Mouse (Mus musculus): ENCODE results near the gene Cd300ld3.
A peak's percentile ranks its signal among the peaks of the same experiment; 100 is the strongest.
"Not testable (repeated sequence)": the region's sequence is repeated elsewhere in the genome, so short reads cannot be mapped to it uniquely, and the experiment has no call there.

Cd300ld3 gene

GRCm38 (mm10) chr11:115052206-115052605 lies 4.0 kb upstream of the Cd300ld3 start:
- peak; percentile 24 to 43 for DNase-seq

- no peak for DNase-seq
Measured at GRCm38 (mm10) chr11:115049282-115049895, 1.2 kb upstream of the Cd300ld3 start.

GRCm38 (mm10) chr11:115037669-115038068 lies 10.5 kb downstream of the Cd300ld3 start, which contains the start of gene Cd300ld5:
Cd300ld5 (minus strand) TSS chr11:115037769.
- DNase-seq = not testable (repeated sequence)

- DNase-seq = not testable (repeated sequence)
Measured at GRCm38 (mm10) chr11:115026912-115027311, 21.3 kb downstream of the Cd300ld3 start, which contains the start of gene Cd300ld4. Cd300ld4 (minus strand) TSS chr11:115027012.

GRCm38 (mm10) chr11:115016093-115016492 lies 32.1 kb downstream of the Cd300ld3 start, which contains the start of gene Cd300ld2:
Cd300ld2 (minus strand) TSS chr11:115016193.
- not testable (repeated sequence) for DNase-seq

GRCm38 (mm10) chr11:115004070-115004469 lies 44.1 kb downstream of the Cd300ld3 start:
- no peak for DNase-seq

GRCm38 (mm10) chr11:115001474-115002040 lies 46.7 kb downstream of the Cd300ld3 start, which contains the start of gene Cd300c2:
Cd300c2 (minus strand) TSS chr11:115001880.
- no peak for DNase-seq
